Mouse (Mus musculus) embryonic fibroblast, embryonic 13.5 days (primary cell): Measurements from ENCODE around the gene Sel1l.

Source experiments
- CTCF ChIP-seq: IDR thresholded peaks from 2 replicates; pipeline ENCODE4 v1.5.1; 2011; ENCODE audit warnings: mild to moderate bottlenecking, control low read depth, low read length, moderate library complexity, borderline replicate concordance; ENCODE audit not compliant: insufficient read depth
- POLR2A ChIP-seq: IDR thresholded peaks from 2 replicates; pipeline ENCODE4 v1.6.1; 2011; ENCODE audit warnings: low read depth, mild to moderate bottlenecking, control low read depth, low read length, moderate library complexity

- TF ChIP-seq POLR2A: no peak
- TF ChIP-seq CTCF: no peak
Measured at GRCm38 (mm10) chr12:91765504-91765903, 83.5 kb downstream of the Sel1l start.
